Mouse (Mus musculus) myocyte (in vitro differentiated cells): ENCODE measurements around the gene Ddx49.

Source experiments
- CEBPB ChIP-seq: IDR thresholded peaks from 2 replicates; pipeline ENCODE4 v1.6.1; 2011; ENCODE audit warnings: mild to moderate bottlenecking, moderate library complexity; ENCODE audit not compliant: poor library complexity, insufficient read depth, severe bottlenecking
- E2F4 ChIP-seq: IDR thresholded peaks from one replicate; pipeline ENCODE4 v1.6.1; 2011; ENCODE audit warnings: mild to moderate bottlenecking, control low read depth, moderate library complexity; ENCODE audit not compliant: insufficient read depth
- MAX ChIP-seq: IDR thresholded peaks from one replicate; pipeline ENCODE4 v1.6.1; 2011; ENCODE audit warnings: low read depth, mild to moderate bottlenecking, control low read depth
- MYOD1 ChIP-seq, 3 experiments: IDR thresholded peaks; one replicate each; pipeline ENCODE4 v1.6.1; 2011; ENCODE audit warnings: control low read depth in 2 of 3, low read depth in 2 of 3, mild to moderate bottlenecking in 2 of 3, moderate library complexity in 1 of 3; ENCODE audit not compliant: insufficient read length in 2 of 3, control insufficient read depth in 1 of 3
- MYOG ChIP-seq, 3 experiments: IDR thresholded peaks; one replicate each; pipeline ENCODE4 v1.6.1; 2011; ENCODE audit warnings: control low read depth in 2 of 3, low read depth in 2 of 3, mild to moderate bottlenecking in 2 of 3; ENCODE audit not compliant: insufficient read length in 2 of 3, control insufficient read depth in 1 of 3, insufficient read depth in 1 of 3
- POLR2A ChIP-seq: IDR thresholded peaks from one replicate; pipeline ENCODE4 v1.6.1; 2011; ENCODE audit warnings: low read depth, mild to moderate bottlenecking, control low read depth, moderate library complexity; ENCODE audit not compliant: insufficient read length
- POLR2AphosphoS2 ChIP-seq: IDR thresholded peaks from one replicate; pipeline ENCODE4 v1.6.1; 2011; ENCODE audit warnings: low read depth, control low read depth; ENCODE audit not compliant: insufficient read length
- REST ChIP-seq: IDR thresholded peaks from one replicate; pipeline ENCODE4 v1.6.1; 2011; ENCODE audit warnings: mild to moderate bottlenecking, control low read depth, moderate library complexity; ENCODE audit not compliant: insufficient read depth, insufficient read length
- SRF ChIP-seq: IDR thresholded peaks from one replicate; pipeline ENCODE4 v1.6.1; 2011; ENCODE audit warnings: low read depth; ENCODE audit not compliant: control insufficient read depth, insufficient read length
- TCF12 ChIP-seq: IDR thresholded peaks from one replicate; pipeline ENCODE4 v1.6.1; 2011; ENCODE audit warnings: mild to moderate bottlenecking, control low read depth; ENCODE audit not compliant: poor library complexity, insufficient read depth, severe bottlenecking
- TCF3 ChIP-seq: IDR thresholded peaks from one replicate; pipeline ENCODE4 v1.6.1; 2011; ENCODE audit warnings: low read depth, control low read depth; ENCODE audit not compliant: insufficient read length
- USF1 ChIP-seq: IDR thresholded peaks from one replicate; pipeline ENCODE4 v1.6.1; 2011; ENCODE audit warnings: low read depth, mild to moderate bottlenecking, control low read depth, moderate library complexity

- TF ChIP-seq POLR2A (peak; percentile 13), MAX (no peak), POLR2AphosphoS2 (peak; percentile 62), MYOD1 (IDR thresholded peaks at IDR 0.05; ENCODE audit: control insufficient read depth in 1 of 3, insufficient read length in 2 of 3, low read depth in 2 of 3) (peak in 1 of 3 experiments; percentile 64), USF1 (no peak), TCF3 (no peak), MYOG (IDR thresholded peaks at IDR 0.05; ENCODE audit: control insufficient read depth in 1 of 3, insufficient read depth in 1 of 3, insufficient read length in 2 of 3, low read depth in 2 of 3) (peak in 1 of 3 experiments; percentile 51), E2F4 (no peak), TCF12 (no peak), CEBPB (no peak), SRF (no peak), REST (no peak)
Observed at GRCm38 (mm10) chr8:70315624-70316510, 13.6 kb upstream of the Ddx49 start, which contains the start of gene Cers1.
